Mouse (Mus musculus) midbrain, postnatal 0 days (tissue): ENCODE data around the gene Pex3. TPM values are rescaled to one million over a fixed set of nuclear protein-coding genes. Genes with fewer than 3 reads are reported as not detected.

Experiments
- ATAC-seq: fragments of 200-750 bp; cut with Nextera tagmentation; 2 replicates; pipeline ENCODE4 v1.8.0; 2017; ENCODE audit warnings: moderate number of reproducible peaks, mild to moderate bottlenecking, moderate TSS enrichment, moderate library complexity; ENCODE audit not compliant: low FRiP score
- DNase-seq: peaks from one replicate; pipeline ENCODE4 v3.0.0-alpha.2; 2015; ENCODE audit warnings: low spot score
- H3K27ac ChIP-seq: fragments of 300-500 bp; sonication (generic); 2 replicates; pipeline ENCODE4 v1.5.1; 2014; ENCODE audit warnings: low read depth, mild to moderate bottlenecking, low read length, mixed read lengths
- H3K27me3 ChIP-seq: fragments of 300-500 bp; sonication (generic); 2 replicates; pipeline ENCODE4 v1.6.1; 2014; ENCODE audit warnings: low read length, control low read depth, mixed read lengths; ENCODE audit not compliant: insufficient read depth
- H3K36me3 ChIP-seq: fragments of 300-500 bp; sonication (generic); 2 replicates; pipeline ENCODE4 v1.6.1; 2014; ENCODE audit warnings: low read length, control low read depth, mixed read lengths; ENCODE audit not compliant: insufficient read depth
- H3K4me1 ChIP-seq: fragments of 300-500 bp; sonication (generic); 2 replicates; pipeline ENCODE4 v1.6.1; 2014; ENCODE audit warnings: mild to moderate bottlenecking, control low read depth, antibody characterized with exemption, low read length, mixed read lengths; ENCODE audit not compliant: insufficient read depth
- H3K4me2 ChIP-seq: fragments of 300-500 bp; sonication (generic); 2 replicates; pipeline ENCODE4 v1.6.1; 2014; ENCODE audit warnings: low read depth, mild to moderate bottlenecking, low read length, mixed read lengths; ENCODE audit not compliant: poor library complexity, severe bottlenecking
- H3K4me3 ChIP-seq: fragments of 300-500 bp; sonication (generic); 2 replicates; pipeline ENCODE4 v1.5.1; 2014; ENCODE audit warnings: low read depth, mild to moderate bottlenecking, low read length, moderate library complexity
- H3K9ac ChIP-seq: fragments of 300-500 bp; sonication (generic); replicated peaks from 2 replicates; pipeline ENCODE4 v1.6.1; 2014; ENCODE audit warnings: mild to moderate bottlenecking, low read length, moderate library complexity, mixed read lengths; ENCODE audit not compliant: poor library complexity, severe bottlenecking
- H3K9me3 ChIP-seq: fragments of 300-500 bp; sonication (generic); 2 replicates; pipeline ENCODE4 v1.6.1; 2016; ENCODE audit warnings: low read length, control low read depth
- CTCF ChIP-seq: IDR thresholded peaks from 2 replicates; pipeline ENCODE4 v1.5.1; 2016; ENCODE audit warnings: antibody characterized with exemption, mild to moderate bottlenecking
- WGBS: fragments of 180-500 bp; shearing (Covaris S2); extraction: QIAGEN DNeasy Blood & Tissue Kit; methylation state at CpG from one replicate; pipeline ENCODE4 v1.1.7; 2014; 5-methylcytosine and 5-hydroxymethylcytosine counted together
- polyA plus RNA-seq: library from polyadenylated mRNA; unstranded; fragments of >200 nt; fragmentation: Nextera tagmentation; extraction: Ambion mirVana; gene quantifications from 2 replicates; pipeline ENCODE4 v1.2.1, GENCODE M21; 2015
- total RNA-seq: library from RNA; depleted of rRNA; stranded (reverse); fragments of >200 nt; gene quantifications from 2 replicates; pipeline ENCODE4 v1.2.3, GENCODE M21; 2014

Pex3 gene
- total and polyA plus RNA-seq, 2 experiments from 2014 or later: 27.7 to 32.6 TPM

GRCm38 (mm10) chr10:13496315-13496714 lies 56.6 kb downstream of the Pex3 start:
- no peak for ATAC-seq
- TF ChIP-seq CTCF: no peak
- DNase-seq: no peak
- Histone ChIP-seq H3K4me3 (no peak overlapping the region), H3K36me3 (no peaks in the 10 kb centered on the region), H3K9ac (no peak overlapping the region), H3K4me2 (no peak overlapping the region), H3K9me3 (no peaks in the 10 kb centered on the region), H3K27me3 (no peaks in the 10 kb centered on the region), H3K27ac (no peak overlapping the region), H3K4me1 (no peaks in the 10 kb centered on the region)
- 91% methylated on average over 3 of the region's 3 CpGs for WGBS

- no peak overlapping the region for H3K9ac ChIP-seq
- H3K4me2 ChIP-seq: no peak overlapping the region
- no peak overlapping the region for H3K27ac ChIP-seq
- H3K4me3 ChIP-seq: no peak overlapping the region
- DNase-seq (no peak), ATAC-seq (no peak)
- H3K36me3 ChIP-seq: no peaks in the 10 kb centered on the region
- H3K9me3 ChIP-seq: no peaks in the 10 kb centered on the region
- H3K27me3 ChIP-seq: no peaks in the 10 kb centered on the region
- no peaks in the 10 kb centered on the region for H3K4me1 ChIP-seq
- 89% methylated on average over 9 of the region's 9 CpGs for WGBS
- no peak for TF ChIP-seq CTCF
These were observed 58.8 kb downstream of the Pex3 start for GRCm38 (mm10) chr10:13493978-13494686.

DNA sequence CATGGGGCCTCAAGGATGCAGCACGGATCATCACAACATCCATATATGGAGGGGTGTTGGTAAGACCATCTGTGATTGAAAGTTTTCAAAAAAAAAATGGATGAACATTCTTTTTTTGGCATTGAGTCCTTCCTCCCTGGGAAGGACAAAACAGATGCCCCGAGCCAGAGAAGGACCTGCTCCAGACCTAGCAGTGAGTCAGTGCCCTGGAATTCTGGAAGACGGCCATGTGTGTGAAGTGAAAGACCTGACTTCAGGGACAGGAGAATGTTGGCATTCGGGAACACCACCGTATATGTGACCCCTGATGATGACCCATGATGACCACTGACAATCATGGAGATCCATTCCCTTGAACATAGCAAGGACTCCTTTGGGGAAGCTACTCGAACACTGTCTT lies 63.3 kb downstream of the Pex3 start:
- Histone ChIP-seq H3K27ac (no peak overlapping the region), H3K27me3 (no peaks in the 10 kb centered on the region), H3K36me3 (no peaks in the 10 kb centered on the region), H3K4me1 (no peaks in the 10 kb centered on the region), H3K4me2 (no peak overlapping the region), H3K9ac (no peak overlapping the region), H3K4me3 (no peak overlapping the region), H3K9me3 (no peaks in the 10 kb centered on the region)
- TF ChIP-seq CTCF: no peak
- 83% methylated on average over 6 of the region's 6 CpGs for WGBS
- no peak for DNase-seq
- no peak for ATAC-seq

DNA sequence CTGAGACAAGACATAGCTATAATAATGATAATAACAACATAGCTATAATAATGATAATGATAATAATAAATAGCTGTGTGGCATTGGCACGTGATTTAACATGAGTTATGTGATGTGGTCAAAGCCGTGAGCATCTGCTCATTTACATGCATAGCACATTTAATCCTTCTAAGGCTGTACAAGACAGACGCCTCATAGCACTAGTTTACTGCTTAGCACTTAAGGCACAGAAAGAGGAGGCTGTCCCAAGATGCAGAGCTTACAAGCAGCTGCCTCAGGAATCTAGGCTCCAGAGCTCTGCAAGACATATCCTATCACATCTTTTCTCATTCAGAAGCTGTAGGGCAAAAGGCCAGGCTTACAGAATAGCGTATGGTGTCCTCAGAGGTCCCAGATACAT lies 67.0 kb downstream of the Pex3 start:
- DNase-seq (no peak), ATAC-seq (no peak)
- Histone ChIP-seq H3K4me2 (no peak overlapping the region), H3K27me3 (no peaks in the 10 kb centered on the region), H3K9me3 (no peaks in the 10 kb centered on the region), H3K9ac (no peak overlapping the region), H3K4me1 (no peaks in the 10 kb centered on the region), H3K36me3 (no peaks in the 10 kb centered on the region), H3K4me3 (no peak overlapping the region), H3K27ac (no peak overlapping the region)
- WGBS: 41% methylated on average over 4 of the region's 4 CpGs
- no peak for TF ChIP-seq CTCF

- H3K36me3 ChIP-seq: no peaks in the 10 kb centered on the region
- 83% methylated on average over 6 of the region's 6 CpGs for WGBS
- DNase-seq (no peak), ATAC-seq (no peak)
- no peaks in the 10 kb centered on the region for H3K9me3 ChIP-seq
- H3K27ac ChIP-seq: no peak overlapping the region
- no peak overlapping the region for H3K9ac ChIP-seq
- H3K27me3 ChIP-seq: peaks cover 15% of the 10 kb centered on the region; the same call in 1 of the 2 replicates
- H3K4me3 ChIP-seq: no peak overlapping the region
- no peaks in the 10 kb centered on the region for H3K4me1 ChIP-seq
- no peak for TF ChIP-seq CTCF
- H3K4me2 ChIP-seq: no peak overlapping the region
These were observed 73.6 kb downstream of the Pex3 start for GRCm38 (mm10) chr10:13479341-13479740.

DNA sequence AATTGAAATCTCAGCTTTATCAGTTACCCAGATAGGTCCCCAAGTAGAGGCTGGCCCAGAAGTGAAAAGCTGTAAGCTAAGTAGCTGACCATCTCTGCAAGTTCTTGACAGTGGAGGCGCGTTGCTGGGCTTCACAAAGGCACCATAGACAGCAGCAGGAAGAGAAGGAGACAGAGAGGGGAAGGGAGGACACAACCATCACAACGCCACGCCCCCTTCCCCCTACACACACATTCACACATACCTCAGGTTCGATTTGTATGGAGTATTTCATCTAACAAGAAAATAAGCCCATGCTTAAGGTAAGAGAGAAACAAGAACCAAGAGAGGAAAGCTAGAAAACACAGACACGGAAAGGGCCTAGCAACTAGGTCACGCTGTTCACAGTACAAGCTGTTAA lies 77.8 kb downstream of the Pex3 start:
- no peak for TF ChIP-seq CTCF
- no peak for ATAC-seq
- WGBS: 36% methylated on average over 7 of the region's 7 CpGs
- Histone ChIP-seq H3K4me1 (no peaks in the 10 kb centered on the region), H3K4me2 (peak overlapping the region; percentile 99; the same call in 1 of the 2 replicates), H3K9me3 (no peaks in the 10 kb centered on the region), H3K27ac (no peak overlapping the region), H3K27me3 (peaks cover 20% of the 10 kb centered on the region; the same call in 1 of the 2 replicates), H3K9ac (no peak overlapping the region), H3K4me3 (peak overlapping the region; percentile 73; the same call in 1 of the 2 replicates), H3K36me3 (no peaks in the 10 kb centered on the region)
- DNase-seq: no peak
